In the genomic region with DNA sequence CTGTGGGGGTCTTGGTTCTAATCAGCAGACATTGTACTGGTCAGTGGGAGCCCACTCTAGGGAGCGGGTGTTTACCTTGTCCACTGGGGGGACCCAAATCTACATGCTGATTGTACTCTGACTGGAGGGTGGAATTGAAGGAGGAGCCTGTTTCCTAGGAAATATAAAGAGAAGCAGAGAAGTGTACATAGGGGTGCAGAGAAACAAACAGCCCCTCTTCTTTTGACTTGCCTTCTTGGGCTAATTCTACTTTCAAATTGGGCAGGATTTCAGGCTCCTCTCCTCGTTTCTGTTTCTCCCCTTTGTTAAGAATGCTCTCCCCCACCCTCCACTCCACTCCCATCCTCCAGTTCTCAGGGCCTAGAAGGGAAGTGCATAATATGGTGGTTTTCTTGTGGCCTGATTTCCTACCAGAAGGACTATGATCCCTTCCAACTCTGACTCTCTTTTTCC, we compare ENCODE assay signal across 10 mouse cellular contexts.
DNase-seq lines count a peak whose midpoint lies in the region; ATAC-seq lines count a peak whose summit lies in the region.
"Had no signal": no experiment of that assay in that cellular context is flagged by ENCODE, and none has a peak within 500 bp of the region (broad histone marks: within the 10 kb centered on the region; RNA-seq: fewer than 3 reads in every experiment).

No protein-coding gene starts in this region.

- peaks cover 62% of the 10 kb centered on the region for H3K4me1 ChIP-seq in forebrain, embryonic 12.5 days

- peak; percentile 82 for ATAC-seq in forebrain, embryonic 12.5 days (ENCODE audit: low FRiP score)
- peak; percentile 39; the same call in 1 of the 2 replicates for ATAC-seq in megakaryocyte progenitor cell, adult 5-6 weeks (replicated peaks; ENCODE audit: poor library complexity)

- H3K9ac ChIP-seq in forebrain, embryonic 12.5 days = no peak overlapping the region

- H3K9me3 ChIP-seq in forebrain, embryonic 12.5 days = no peaks in the 10 kb centered on the region

- no peaks in the 10 kb centered on the region for H3K27me3 ChIP-seq in forebrain, embryonic 12.5 days

- peak overlapping the region; percentile 71 for H3K27ac ChIP-seq in forebrain, embryonic 12.5 days

- no peak overlapping the region for H3K4me3 ChIP-seq in forebrain, embryonic 12.5 days (replicated peaks)

- no peaks in the 10 kb centered on the region for H3K36me3 ChIP-seq in forebrain, embryonic 12.5 days (replicated peaks)

- WGBS in forebrain, embryonic 12.5 days = 7% methylated on average over 2 of the region's 2 CpGs

- no peak overlapping the region for H3K4me2 ChIP-seq in forebrain, embryonic 12.5 days

- DNase-seq in heart, adult 11 months = peak; percentile 60
- DNase-seq in heart, postnatal 10 days = no peak
- peak; percentile 65 for DNase-seq in Muller cell, postnatal 12 days (ENCODE audit: inconsistent ontology term)
- DNase-seq in thymus, adult 18-20 months = no peak
- DNase-seq in testis, postnatal 14 days (ENCODE audit: low spot score) = no peak
- no peak for DNase-seq in spleen, postnatal 4 days (ENCODE audit: low spot score in 2 of 2)
- DNase-seq: heart, postnatal 4 days; right cerebral cortex, adult 18-20 months had no signal

- intact Hi-C loops in heart, postnatal 10 days (cut with DNase I) = loop anchor here (5.0 kb wide), 1 partner anchor 206 kb away; no protein-coding TSS in a partner anchor

Comparison
In these comparisons a context has a peak if more than half of its experiments do, and no peak if none do; other contexts are left out.
1. DNase-seq: peak in heart, adult 11 months (single experiment) and Muller cell, postnatal 12 days (single experiment); none in heart, postnatal 10 days (0 of 2), thymus, adult 18-20 months (0 of 2), testis, postnatal 14 days (single experiment) and spleen, postnatal 4 days (0 of 2).